Mouse (Mus musculus) neural tube, embryonic 10.5 days (tissue): ENCODE results near the gene Csrnp3.
A peak's percentile ranks its signal among the peaks of the same experiment; 100 is the strongest.

Source experiments
- DNase-seq: peaks from one replicate; pipeline ENCODE4 v3.0.0-alpha.2; 2017; ENCODE audit warnings: low spot score; ENCODE audit errors: extremely low spot score

Csrnp3 gene

DNA sequence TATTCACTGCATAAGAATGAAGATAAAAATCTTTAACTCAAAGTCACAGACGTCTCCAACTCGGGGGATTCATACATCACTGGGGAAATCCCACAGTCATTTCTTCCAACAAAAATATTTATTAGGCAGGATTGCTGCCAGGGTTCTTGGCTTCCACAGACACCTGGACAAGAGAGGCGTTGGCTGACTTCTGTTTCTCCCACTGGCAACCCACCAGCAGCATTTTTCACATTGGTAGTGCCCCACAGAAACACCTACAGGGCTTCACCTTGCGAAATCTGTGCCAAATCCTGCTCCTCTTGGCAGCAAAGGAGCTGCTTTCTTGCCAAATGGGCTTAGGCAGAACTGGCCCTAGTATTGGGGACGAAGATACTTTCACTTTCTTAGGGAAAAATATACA, 94.8 kb downstream of the Csrnp3 start:
- no peak for DNase-seq

DNA sequence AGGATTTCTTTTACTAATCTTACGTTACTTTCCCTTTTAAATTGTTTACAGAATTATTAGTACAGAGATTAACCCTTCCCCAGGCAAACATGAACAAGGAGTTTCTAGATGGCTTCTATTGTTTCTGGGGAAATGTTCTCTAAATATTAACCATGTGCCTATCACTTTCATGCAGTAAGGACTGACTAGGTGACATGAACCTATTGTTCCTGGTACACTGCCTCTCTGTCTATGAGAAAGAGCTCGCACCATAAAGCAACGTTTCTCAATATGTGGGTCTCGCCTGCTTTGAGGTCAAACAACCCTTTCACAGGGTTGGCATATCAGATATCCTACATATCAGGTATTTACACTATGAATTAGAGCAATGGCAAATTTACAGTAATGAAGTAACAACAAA, 96.8 kb downstream of the Csrnp3 start:
- no peak for DNase-seq

DNA sequence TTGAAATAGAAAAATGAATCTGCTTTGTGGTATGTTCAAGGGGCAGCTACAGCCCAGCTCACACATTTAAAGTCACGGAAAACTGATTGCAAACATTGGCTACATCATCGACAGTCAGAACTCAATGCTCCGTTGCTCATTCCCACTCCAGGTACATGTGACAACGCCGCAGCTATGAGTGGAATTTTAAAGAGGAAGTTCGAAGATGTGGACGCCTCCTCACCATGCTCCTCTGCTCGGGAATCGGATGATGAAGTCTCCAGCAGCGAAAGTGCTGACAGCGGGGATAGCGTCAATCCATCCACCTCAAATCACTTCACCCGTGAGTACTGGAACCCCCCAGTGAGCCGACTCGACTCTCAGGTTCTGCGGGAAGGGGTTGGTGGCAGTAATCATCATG, 103.2 kb downstream of the Csrnp3 start:
- no peak for DNase-seq

DNA sequence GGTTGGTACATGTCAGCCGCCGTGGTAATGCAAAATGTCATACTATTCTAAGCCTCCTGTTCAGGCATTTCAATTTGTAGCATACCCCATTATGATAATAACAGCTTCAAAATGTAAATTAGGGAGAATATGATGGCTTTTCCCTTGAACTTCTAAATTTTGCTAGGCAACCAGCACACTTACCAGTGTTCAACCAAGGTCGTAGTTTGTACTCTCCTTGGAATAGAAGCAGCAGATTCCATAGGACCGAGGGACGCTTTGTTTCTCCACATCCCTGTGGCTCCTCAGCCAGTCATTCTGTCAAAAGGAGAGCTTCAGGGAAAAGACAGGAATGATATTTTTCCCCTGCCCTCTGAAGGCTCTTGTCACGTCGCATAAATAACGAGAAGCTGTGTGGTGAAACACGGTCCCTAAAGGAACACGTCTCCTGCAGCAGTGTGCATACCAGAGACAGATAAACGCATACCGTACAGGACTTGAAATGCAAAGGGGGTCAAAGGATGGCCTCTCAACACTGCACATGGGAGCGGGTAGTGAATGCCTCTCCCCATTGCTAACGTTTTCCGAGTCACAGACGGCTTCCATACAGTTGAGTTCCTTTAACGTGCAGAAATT, 108.3 kb downstream of the Csrnp3 start:
- no peak for DNase-seq

DNA sequence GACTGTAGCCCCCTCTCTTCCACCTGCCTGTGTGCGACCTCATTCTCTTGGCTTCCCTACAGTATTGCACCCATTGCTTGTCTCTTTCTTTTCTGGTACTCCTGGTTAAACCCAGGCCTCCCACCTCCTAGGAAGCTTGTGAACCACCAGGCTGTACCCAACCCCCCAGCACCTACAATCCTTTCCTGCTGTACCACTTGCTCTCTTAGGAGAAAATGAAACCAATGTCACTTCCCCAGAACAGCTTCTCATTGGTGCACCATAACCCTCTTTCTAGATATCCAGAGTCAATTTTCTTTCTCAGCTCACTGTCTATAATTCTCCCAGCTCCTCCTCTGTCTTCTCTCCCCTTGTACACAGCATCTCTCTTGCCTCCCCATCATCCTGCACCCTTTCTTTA, 110.2 kb downstream of the Csrnp3 start:
- no peak for DNase-seq

DNA sequence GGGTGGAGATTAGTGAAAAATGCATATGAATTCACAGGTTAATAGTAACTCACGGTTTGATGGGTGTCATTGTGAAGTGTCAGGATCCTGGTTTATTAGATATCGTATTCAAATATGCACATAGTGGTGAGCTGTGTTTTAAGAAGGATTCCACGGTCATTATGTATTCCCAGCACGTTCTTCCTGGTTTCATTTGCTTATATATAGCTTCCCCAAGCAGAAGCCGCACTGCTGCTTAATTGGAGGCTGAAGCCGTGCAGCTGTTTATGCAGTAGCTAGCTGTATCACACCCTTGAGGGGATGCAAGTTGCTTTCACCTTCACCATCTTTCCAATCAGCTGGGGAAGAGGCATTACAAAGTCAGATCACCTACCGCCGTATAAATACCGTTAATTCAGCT, 111.2 kb downstream of the Csrnp3 start:
- no peak for DNase-seq

DNA sequence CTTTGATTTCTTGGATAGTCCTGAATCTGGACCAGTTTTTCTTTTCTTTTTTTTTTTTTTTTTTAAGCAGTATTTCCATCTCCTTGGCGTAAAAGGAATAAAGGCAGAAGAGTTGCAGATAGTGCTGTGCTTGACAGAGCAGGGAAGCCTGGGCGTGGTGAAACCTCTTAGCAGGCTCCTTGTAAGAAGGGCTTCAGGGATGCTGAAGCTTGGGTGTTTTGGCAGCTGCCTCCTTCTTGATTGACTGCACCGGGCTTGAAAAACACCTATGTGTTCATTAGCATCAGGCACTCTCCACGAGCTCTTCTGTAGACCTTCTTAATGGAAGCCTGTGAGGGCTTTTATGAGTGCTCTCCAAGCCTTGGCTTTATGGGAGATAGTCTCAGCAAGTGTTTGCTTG, 117.9 kb downstream of the Csrnp3 start:
- DNase-seq, result no peak

DNA sequence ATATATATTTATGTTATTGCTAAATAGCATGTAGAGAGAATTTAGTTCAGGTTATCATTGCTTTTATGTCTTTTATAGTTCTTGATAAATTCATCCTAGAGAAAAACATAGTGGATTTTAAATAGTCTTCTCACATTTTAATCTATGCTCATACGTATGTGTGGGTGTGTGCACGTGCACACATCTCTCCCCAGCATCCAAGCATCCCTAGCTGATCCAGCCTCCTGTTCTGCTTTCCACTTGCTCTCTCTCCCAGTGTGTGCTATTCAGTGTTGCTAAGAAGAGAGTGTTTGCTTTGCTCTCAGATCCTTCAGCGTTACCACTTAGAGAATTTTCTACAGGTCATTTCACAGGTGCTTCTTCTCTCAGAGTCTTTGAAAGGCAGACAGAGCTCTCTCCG, 123.2 kb downstream of the Csrnp3 start:
- DNase-seq, result no peak

DNA sequence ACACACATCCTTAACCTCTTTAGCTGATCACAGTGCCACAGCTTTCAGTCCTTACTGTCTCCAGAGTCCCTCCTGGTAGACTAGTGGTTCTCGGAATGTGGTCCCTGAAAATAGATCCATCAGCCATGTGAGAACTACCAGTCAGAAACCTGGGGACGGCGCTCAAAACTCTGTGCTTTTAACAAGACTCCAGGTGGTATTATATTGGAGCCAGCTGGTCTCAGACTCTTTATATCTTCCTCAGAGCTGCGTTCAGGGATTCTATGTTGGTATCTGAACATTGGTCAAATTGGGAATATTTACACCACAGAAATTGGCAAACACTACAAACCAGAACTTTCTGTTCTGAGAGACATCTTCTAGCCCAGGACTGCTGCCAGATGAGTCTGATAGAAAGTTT, 128.3 kb downstream of the Csrnp3 start:
- no peak for DNase-seq

DNA sequence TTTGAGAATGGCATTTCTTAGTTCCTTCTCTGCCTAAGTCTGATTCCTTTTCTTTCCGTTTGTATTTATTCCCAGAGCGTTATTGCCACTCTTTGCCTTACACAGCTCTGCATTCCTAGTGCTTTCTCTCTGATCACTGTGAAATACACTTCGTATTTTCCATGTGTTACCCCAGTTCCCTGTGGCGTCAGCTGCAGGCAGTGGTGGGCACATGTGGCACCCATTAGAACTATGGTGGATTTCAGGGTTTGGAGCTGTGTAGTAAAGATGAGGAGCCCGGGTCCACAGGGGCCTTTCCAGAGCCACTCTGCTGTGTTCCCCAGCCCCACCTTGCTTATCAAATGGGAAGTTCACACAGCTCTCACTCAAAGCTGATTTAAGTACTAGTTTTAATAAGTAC, 129.8 kb downstream of the Csrnp3 start:
- DNase-seq, result no peak

DNA sequence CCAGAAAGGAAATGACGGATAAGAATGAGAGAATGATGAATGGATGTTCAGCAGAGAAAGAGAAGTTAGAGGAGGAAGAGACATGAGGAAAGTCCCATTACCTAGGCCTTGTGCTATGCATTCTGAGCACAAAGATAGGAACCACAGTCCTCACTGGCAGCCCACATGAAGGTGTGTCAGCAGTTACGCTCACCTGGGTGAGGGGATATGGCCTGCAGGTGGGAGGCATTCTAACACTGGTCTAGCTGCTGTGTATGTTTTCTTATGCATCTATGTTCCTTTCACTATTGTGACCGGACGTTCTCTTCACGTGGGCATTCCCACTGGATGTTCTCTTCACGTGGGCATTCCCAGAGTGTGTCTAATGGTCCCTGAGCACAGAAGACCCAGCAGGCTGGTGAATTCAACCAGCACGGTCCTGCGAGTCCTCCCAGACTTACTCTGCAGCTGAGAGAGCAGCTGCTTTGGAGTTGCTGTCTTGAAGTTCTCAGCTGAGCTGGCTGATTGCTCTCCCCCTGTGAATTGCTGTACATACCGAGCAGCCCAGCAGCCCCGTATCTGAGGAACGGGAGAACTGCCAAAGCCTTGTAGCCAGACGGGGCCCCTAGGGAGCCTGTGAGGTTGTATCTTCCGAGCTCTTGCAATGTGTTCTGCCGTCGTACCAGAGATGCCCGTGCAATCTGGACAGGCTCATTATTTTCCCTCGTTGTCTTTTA, 133.9 kb downstream of the Csrnp3 start:
- no peak for DNase-seq

DNA sequence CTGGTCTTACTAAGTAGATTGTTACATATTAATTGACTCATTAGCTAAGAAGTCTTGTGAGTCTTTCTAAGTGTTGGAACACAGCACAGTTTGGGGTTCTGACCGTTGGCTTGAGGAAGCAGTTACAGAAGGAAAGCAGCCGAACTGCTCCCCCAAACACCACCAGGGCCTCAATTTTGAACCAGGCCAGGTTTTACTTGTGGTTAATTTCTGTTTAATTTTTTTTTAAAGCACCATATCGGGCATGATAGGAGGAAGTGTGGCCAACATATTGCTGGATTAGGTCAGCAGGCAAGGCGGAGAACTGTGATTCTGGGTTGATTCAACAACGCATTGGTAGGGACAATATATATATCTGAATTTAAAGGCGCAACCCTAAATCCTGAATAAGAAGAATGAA, 135.9 kb downstream of the Csrnp3 start:
- no peak for DNase-seq

DNA sequence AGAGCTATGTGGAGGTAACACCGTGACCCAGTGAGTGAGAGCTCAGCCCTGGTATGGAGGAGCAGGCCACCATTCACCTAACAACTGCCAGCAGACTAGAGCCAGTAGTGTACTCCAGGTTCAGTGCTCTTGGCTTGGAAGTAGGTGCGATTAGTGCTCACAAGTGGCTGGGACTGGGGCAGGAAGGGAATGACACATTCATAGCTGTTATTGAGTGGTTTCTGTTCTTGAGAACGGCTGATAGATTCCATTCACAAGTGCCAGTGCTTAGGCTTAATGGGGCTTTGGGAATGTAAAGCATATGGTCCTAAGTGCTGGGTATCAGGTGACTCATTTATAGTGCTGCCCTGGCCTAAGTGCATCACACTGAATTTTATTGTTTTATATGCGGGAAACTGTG, 136.4 kb downstream of the Csrnp3 start:
- DNase-seq, result no peak

DNA sequence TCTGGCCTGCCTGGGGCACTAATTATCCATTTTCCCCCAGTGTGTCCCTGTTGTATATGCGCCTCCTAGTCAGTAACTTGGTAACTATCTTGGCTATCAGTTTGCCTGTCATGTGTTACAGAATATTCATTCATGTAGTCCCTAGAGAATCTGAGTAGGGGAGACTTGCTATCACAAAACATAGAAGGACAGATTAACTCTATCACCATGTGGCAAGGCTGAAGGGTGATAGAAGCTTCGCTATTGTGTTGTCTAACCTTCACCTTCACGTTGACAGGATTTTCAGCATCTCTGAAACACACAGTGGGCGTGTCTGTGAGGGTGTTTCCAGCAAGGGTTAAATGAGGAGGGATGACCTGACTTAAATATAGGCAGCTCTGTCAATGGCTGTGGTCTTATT, 140.1 kb downstream of the Csrnp3 start:
- DNase-seq, result no peak

DNA sequence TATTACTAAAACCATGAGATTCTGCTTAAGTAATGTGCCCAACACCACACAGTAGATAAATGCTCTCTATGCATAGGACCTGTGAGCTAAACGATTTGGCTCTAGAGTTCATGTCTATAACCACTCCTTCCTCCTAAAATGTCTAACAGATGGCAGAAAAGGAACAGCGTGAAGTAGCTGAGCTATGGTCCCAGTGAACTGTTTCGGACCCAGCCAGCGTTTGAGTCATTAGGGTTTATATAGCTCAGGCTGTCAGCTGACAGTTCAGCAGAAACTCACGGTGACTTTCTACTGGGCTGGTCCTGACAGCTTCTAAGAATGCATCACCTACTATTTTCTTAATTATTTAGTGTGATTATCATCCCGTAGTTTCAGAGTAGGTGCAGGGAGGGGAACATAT, 141.5 kb downstream of the Csrnp3 start:
- DNase-seq, result no peak

DNA sequence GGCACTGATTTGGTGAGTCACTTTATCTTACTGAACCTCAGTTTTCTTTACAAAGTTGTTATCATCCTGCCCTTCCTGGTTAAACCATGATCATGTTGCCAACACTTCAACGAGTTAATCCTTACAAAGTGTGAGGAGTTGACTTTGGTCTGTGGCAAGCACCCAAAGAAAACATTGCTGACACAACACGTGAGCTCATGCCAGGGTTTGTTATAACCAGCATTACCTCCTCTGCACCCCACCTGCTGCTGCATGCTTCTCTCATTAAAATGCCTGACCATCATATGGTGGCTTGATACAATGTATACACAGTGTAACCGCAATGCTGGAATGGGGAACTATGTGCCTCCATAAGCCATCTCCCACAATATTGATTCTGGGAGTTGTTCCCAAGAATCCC, 142.0 kb downstream of the Csrnp3 start:
- DNase-seq, result no peak

DNA sequence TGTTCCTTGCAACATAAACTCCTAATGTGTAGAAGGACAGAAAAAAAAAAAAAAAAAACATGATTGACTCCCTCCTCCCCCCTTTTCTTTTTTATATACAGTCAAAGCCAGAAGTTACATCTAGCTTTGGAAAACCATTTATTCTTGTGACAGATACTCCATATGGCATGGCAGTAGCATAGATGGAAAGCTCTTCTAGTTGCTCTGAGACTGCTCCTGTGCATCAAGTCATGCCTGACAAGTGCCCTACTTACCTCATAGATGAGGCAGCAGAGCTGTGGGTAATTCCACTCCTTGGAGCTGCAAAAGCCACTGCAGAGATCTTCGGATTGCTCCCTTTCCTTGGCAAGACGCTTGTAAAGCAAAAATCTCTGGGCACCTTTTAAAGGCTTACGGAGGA, 143.2 kb downstream of the Csrnp3 start:
- DNase-seq, result no peak

DNA sequence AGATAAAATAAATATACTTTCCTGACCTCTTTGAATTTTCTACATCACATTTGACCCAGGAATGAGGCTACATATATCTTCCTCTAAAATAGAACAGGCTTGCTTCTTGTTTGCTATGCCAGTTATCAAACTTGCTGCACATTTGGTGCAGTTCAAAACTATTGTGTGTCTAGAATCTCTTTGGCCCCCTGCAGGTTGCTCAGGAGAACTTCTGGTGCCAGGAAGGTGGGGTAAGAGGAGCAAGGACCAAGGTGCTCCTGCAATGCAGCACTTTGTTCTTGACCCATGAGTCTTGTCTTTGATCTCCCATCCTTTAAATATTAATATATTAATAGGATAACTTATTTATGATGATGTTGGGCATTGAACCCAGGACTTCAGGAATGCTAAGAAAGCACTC, 144.5 kb downstream of the Csrnp3 start:
- no peak for DNase-seq

DNA sequence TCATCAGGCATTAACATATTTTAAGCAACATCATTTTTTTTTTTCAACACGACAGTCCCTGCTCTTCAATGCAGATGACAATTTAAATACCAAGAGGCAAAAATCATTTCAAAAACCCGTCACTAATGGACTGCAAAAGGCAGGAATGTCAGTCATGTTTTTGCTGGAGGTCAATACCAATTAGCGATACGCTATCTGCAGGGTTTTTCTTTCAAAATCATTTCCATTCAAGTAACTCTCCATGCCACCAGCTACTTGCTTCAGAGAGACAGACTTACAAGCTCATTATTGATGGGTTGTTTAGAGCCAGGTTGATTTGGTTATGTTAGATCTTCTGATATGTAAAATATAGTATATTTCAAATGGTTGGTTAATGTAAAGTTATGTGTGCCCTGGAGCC, 145.2 kb downstream of the Csrnp3 start:
- DNase-seq, result no peak

DNA sequence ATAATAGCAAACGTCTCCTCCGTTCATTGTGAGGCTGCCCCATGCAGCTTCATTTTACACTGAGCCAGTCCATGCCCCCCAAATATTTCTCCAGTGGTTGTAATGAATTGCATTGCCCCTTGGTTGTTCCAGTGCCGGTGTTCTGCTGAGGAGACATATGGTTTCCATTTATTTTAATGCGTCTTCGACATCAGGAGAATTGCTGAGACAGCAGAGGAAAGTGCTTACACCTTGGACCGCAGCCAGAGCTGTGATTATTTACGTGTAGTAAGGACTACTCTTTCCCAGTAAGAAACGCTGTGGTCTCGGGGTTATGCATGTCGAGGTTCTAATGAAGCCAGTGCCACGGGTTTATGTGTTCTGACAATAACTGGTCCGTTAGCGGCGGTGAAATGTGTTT, 147.8 kb downstream of the Csrnp3 start:
- peak; percentile 35 for DNase-seq

DNA sequence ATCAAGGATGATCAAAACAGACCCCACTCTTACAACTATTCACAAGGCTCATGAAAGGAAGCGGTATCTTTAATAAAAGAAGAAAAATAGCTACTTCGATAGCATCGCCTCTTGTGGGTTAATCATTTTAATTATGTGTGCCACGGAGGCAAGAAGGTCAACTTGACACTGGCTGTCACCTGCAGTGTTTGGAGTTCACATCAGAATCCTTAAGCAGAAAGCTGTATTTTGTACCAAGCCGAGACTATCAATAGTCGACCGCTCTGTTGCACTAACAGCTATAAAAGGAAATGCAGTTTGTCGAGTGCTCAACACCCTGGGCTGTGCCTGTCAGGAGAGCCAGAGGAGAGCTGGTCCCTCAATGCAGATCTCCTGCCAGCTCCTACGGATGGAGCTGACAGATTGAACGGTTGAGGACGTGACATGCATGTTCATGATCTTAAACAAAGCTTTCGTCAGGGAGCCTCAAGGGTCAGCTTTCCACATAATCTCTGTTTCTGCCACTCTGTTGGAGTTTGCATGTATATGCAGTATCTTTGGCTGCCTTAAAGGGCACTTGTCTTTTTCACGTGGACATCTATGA, 149.4 kb downstream of the Csrnp3 start:
- DNase-seq, result no peak

DNA sequence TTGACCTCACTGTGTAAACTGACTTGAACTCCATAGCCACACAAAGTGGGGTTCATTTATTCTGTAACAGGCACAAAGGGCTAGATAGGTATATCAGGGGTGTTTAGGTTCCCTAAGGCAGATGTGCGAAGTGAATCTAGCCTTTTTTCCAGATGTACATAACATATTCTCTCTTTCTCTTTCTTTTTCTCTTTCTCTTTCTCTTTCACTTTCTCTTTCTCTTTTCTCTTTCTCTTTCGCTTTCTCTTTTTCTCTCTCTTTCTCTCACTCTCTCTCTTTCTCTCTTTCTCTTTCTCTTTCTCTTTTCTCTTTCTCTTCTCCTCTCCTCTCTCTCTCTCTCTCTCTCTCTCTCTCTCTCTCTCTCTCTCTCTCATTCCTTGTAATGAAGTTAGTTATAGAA, 153.2 kb downstream of the Csrnp3 start:
- DNase-seq, result no peak

DNA sequence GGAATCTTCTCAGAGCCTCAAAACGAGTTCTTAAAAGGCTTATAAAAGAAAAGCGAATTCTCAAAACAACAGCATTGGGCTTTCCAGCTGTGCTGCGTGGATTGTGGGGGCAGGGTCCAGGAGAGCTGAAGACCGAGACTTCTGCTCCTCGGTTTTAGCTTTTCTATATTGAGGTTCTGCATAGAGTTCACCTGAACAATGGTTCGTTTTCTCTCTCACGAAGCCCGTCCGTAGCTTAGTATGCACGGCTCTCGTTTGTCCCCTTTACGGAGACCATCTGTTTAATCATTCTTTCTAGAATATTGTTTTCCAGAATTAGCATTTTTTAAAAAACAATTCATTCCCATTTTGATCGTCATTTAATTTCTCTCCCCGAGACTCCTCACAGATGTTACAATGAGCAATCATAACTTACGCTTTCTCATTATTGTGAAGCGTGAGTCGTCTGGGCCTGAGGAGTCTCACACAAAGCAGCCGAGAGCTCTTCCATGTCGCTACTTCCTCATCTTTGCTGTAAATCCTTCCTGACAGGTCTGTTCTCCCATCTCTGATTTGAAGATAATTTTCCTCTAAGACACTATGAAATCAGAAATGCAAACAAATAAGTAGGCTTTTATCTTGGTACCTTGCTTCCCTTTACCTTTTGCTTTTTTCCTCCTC, 163.6 kb downstream of the Csrnp3 start:
- DNase-seq, result no peak
